Mouse (Mus musculus) CD4-positive, CD25-positive, alpha-beta regulatory T cell, adult 2 months (primary cell): ENCODE measurements around the gene Gm17428.
A peak's percentile ranks its signal among the peaks of the same experiment; 100 is the strongest.
"Not testable (repeated sequence)": the region's sequence is repeated elsewhere in the genome, so short reads cannot be mapped to it uniquely, and the experiment has no call there.

Experiments used
- DNase-seq: peaks from one replicate; pipeline ENCODE4 v3.0.0-alpha.2; 2012; ENCODE audit warnings: low read depth, low spot score

Gm17428 gene

GRCm38 (mm10) chr14:54988882-54989281 lies 12.1 kb downstream of the Gm17428 start:
- no peak for DNase-seq

DNA sequence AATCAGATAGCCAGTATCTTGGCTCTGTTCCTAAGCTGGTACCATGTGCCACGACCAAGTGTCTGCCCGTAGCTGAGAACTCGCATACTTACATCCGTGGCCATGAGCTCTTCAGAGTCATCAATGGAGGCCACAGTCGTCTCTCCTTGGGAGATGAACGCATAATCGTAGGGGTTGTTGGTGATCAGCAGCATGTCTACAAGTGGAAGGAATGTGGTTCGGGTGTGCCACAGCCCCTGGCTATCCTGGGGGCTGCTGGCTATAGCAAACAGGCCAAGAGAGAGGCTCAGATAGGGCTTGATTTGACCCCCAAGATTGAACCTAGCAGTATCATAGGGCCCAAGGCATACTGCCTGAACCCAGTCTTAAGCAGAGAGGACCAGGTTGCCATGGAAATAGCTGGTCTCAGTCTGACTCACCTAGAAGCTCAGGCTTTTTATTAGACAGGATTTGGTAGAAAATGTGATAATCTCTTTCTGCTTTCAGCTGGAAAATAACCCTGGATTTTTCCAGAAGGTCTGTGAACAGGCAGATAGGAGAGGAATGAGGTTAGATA lies 13.2 kb downstream of the Gm17428 start:
- DNase-seq: no peak

GRCm38 (mm10) chr14:54992196-54992595 lies 15.5 kb downstream of the Gm17428 start:
- DNase-seq: no peak

DNA sequence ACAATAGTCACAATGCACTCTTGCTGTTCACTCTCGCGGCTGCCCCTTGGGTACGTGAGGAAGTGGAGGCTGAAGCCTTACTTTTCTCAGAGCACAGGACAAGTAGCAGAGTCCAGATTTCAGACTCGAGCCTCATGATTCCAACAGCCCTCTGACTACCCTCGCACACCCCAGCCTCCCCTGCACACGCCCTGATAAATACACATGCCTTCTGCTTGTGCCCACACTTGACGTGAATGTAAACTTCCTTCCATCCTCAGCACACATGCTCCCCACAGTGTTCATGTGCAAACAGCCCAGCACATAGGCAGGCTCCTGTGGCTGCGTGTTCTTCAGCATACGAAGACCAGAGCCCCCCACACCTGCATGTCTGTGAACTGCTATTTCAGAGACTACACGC lies 16.9 kb downstream of the Gm17428 start:
- DNase-seq: no peak

- no peak for DNase-seq
These were observed 17.6 kb downstream of the Gm17428 start, which contains the start of gene Myh7 for GRCm38 (mm10) chr14:54994136-54994868. Gene Myh7 (minus strand): TSS chr14:54994626.

DNA sequence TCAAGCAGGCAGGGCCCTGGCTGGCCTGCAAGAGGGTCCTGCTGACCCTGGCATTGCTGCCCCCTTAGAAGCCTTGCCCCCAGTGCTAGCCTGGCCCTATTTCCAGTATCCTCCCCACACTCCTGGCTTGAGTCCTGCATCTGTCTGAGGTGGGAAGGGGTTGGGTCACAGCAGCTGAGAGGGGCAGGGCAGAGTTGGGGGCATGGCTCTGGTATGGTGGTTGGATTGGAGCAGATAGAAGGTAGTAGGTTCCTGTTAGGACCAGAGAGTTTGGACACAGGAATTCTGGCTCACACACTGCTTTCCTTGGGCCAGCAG lies 18.1 kb downstream of the Gm17428 start:
- no peak for DNase-seq

DNA sequence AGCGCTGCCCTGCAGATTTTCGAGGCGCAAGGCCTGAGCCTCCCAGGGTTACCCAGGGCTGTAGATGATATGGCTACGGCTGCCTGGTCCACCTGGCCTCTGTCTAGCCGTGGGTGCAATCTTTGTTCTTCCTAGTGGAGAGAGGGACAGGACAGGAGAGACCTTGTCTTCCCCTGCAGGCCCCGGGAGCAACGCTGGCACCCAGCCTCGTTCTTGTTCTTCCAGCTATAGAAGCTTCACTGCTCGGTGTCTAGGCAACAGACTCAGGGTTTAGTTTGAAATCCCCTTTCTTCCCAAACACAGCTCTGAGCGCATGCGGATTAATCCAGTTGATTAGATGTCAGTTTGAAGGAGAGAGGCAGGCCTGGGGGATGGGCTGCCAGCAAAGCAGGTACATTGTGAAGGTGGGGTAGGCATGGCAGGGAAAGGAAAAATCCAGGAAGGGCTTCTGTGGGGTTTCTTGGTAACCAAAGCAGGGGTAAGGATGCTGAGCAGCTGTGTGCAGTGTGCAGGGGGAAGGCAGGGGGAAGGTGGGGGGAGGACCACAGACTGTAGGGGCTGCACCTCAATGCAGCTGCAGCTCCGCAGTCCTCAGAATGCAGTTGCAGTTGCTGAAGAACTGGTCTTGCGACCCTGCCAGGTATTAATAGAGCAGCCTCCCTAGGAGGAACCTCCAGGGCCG lies 18.9 kb downstream of the Gm17428 start:
- no peak for DNase-seq

DNA sequence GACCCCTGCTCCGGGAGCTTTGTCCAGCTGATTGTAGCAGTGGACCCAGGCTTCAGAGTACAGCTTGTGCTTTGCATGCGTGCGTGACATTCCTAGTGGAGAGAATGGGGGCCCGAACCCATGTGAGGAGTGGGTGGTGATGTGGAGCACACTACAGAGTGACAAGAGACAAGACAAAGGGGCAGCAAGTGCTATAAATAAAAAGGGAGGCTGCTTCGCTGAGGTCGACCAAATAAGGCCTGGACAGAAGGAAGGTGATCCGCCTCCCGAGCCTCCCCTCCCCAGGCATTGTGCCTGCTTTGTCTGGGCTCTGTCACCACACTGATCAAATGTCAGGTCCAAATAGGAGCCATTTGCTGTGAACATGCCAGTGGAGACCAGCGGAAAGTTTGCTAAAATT lies 20.1 kb downstream of the Gm17428 start:
- no peak for DNase-seq

- no peak for DNase-seq
These were observed 20.6 kb downstream of the Gm17428 start for GRCm38 (mm10) chr14:54997297-54997696.

DNA sequence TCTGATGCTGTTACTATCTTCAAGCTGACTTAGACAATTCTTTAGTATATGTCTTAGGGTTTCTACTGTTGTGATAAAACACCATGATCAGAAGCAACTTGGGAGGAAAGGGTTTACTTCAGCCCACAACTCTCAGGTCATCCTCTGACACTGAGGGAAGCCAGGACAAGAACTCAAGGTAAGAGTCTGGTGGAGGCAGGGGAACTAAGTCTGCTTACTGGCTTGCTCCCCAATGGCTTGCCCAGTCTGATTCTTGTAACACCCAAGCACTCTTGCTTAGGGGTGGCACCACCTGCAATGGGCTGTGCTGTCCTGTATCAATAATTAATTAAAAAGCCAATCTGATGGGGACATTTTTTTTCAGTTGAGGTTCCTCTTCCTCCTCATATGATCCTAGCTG lies 21.9 kb downstream of the Gm17428 start:
- DNase-seq: no peak

DNA sequence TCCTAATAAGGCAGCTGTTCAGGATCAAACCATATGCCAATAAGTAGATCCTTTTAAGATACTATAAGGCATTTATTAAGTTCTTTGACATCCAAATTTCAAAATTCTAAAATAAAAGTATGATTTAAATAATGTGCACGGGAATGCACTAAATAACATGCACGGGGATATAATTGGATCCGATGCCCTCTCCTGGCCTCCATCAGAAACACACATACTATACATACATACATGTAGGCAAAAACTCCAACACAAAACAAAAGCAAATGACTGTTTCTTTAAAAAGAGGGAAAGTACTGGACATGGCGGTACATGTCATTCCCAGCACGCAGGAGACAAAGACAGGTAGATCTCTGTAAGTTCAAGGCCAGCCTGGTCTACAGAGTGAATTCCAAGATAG lies 23.1 kb downstream of the Gm17428 start:
- DNase-seq: not testable (repeated sequence)

DNA sequence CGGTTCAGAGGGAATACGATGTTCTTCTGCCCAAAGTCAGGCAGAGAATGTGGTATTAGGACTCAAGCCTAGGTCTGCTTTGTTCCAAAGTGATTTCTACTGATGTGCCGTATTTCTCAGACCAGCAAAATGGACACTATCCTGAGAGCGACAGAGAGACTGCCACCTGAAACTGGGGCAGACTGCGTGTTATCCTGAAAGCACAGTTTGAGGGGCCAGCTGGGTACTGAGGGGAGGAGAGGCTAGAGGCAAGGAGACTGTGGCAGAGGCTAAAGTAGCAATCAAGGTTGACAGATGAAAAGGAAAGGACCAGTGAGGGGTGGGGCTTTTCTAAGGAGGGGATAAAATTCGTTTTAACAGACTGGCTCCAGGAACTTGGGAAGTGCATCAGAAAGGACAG lies 24.1 kb downstream of the Gm17428 start:
- no peak for DNase-seq

- DNase-seq: peak; percentile 17
These were observed 24.7 kb downstream of the Gm17428 start for GRCm38 (mm10) chr14:55001446-55001845.

GRCm38 (mm10) chr14:55001938-55002686 lies 25.4 kb downstream of the Gm17428 start:
- DNase-seq: no peak

GRCm38 (mm10) chr14:55002687-55003120 lies 26.0 kb downstream of the Gm17428 start:
- DNase-seq: no peak

DNA sequence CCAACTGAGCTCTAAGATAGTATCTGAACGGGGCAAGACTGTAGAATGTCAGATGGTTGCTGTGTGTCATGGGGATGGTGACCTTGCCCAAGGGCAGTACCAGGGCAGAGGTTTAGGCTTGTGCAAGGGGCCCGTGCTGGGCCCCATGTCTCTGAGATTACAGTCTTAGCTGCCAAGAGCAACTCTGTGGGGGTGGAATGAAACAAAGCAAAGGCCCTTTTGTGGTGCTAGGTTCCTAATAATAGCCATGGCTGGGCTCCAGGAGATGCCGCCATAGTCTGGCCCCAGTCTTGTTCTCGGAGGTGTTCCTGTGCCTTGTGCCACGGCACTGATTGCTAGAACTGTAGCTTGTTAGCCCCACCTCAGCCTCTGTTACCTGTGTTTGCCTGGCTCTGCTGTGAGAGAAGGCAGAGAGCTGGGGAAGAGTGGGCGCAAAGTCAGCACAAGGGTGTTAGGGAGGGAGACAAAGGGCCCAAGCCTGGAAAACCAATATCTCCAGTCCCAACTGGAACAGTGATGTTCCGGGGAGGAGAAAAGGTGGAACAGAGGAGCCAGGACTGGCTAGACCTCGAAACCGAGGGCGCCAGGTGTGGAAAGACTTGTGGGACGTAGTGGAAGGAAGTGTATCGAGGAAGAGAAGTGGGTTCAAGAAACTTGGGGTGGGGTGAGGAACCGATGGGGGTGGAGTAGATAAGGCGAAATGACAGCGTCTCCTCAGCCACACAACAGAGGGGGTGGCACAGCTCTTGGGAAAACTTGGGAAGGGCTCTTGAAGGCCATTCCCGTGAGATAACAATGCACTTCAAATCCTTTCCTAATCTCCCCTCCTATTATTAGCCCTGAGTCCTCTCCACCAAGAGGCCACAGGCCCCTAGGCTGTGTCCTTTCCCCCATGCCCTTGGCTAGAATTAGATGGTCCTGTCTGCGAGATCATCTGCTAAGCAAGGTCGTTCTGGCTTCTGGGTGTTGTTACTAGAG lies 27.4 kb downstream of the Gm17428 start:
- DNase-seq: no peak

DNA sequence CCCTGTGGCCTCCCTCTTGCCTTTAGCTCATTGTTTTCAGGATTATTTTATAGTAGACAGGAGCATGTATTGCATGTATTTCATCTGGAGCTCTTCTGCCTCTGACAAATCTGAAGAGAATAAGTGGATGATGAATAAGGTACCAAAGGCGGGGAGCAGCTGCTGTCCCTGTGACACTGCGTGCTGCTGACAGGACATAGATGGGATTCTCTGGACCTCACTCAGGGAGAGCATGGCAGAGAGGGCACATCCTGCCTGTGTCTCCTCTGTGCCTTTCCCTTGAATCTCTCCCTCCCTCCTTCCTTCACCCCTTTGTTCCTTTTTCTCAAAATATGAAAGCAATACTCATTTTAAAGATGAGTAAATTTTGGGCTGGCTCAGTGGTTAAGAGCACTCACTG lies 28.8 kb downstream of the Gm17428 start:
- no peak for DNase-seq

DNA sequence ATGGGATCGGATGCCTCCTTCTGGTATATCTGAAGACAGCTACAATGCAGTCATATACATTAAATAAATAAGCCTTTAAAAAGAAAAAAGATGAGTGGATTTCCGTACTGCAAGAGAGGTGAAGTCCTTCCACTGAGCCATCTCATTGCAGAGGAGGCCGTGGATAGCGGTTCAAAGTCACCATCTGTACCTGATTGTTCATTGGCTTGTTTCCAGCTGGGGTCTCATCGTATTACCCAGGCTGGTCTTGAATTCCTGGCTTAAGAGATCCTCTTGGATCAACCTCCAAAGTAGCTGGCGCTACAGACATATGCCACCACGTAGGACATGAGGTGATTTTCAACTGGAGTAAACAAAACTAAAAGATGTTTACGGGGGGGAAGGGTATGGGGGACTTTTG lies 29.2 kb downstream of the Gm17428 start:
- no peak for DNase-seq

DNA sequence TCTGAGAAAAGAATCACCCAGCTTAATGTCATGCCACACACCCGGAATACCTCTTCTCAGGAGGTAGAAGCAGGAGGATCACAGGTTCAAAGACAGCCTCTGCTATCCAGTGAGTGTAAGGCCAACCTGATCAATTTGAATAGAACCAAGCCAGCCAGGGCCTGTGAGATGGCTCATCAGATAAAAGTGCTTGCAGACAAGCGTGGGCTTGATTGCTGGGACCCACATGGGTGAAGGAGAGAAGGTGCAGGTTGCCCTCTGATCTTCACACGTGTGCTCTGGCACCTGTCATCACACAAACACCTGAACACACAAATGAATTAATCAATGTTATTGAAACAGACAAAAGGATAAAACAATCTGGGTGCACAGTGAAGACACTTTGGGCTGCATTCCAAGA lies 29.8 kb downstream of the Gm17428 start:
- DNase-seq: no peak

DNA sequence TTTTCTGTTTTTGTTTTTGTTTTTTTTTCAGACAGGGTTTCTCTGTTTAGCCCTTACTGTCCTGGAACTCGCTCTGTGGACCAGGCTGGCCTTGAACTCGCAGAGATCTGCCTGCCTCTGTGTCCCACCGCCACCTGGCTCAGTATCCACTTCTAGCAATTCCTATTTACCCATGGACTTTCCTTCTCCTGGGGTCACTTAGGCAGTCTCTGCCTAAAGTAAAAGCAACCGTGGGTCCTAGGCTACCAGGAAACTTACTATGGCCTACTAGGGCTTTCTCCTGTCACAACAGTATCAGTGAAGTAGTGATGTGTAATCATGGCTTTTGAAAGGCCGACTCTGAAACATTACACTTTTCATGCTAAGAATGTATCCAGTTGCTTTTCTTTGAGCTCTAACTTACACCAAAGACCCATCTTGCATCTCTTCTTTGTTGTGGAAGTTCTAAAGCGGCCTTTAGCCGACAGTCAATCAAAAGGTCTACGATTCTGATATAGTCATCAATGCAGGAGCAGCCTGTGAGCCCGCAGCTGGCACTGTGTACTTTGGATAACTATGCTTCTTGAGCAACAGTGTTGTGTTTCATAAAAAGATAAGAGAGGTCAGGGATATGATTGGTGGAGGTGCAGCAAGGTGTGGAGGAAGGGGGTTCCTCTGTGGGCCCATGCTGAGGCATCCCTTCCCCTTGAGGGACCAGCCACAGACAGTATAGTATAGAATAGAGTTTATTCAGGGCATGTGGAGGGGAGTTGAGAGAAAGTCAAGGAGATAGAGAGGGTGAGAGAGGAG lies 30.6 kb downstream of the Gm17428 start:
- DNase-seq: no peak
